12 mouse cellular contexts compared by ENCODE assay signal in the genomic region with DNA sequence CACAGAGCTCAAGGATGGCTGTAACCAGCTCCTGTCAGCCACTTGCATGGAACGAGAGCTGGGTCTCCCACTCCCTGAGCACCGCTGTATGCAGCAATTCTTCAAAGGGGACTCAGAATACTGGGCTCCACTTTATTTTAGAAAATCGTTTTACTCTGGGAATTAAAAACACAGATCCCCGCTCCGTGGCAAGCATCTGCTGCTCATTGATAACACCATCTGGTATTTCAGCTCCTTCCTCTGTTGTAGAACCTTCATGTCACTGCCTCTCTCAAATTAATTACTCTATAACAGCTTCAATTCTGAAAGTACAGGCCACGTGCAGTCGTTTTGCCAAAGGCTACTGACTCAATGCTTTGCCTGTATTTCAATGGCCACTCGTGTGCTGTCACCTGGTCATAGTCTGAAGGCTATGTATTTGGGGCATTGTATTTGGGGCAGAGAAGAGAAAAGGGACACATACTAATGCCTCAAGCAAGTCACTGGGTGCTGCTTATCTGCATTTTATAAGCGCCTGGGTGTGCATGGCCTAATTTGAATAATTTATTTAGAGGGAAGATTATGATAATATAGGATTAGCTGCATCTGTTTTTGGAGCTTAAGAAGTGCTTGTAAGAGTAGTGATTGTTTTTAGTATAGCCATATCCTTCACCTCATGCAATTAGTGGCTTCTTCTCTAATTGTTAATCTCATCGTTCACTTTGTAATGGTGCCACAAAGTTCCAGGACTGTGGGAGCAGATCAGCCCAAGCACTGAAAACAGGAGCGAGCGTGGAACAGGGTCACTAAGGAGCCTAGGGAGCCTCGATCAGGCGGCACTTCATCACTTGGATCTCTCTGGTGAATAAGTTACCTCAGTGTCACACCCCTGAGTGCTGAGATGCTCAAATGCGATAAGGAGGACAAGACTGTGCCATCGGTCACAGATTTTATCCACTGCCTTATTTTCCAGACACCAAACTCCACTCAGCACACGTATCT.
A peak's percentile ranks its signal among the peaks of the same experiment; 100 is the strongest.
DNase-seq lines count a peak whose midpoint lies in the region; ATAC-seq and TF ChIP-seq lines count a peak whose summit lies in the region.
"Had no signal": no experiment of that assay in that cellular context is flagged by ENCODE, and none has a peak within 500 bp of the region (broad histone marks: within the 10 kb centered on the region; RNA-seq: fewer than 3 reads in every experiment).

No protein-coding gene starts in this region.

- no peaks in the 10 kb centered on the region for H3K36me3 ChIP-seq in forebrain, embryonic 16.5 days (ENCODE audit: control insufficient read depth, insufficient read depth)
- H3K36me3 ChIP-seq in intestine, embryonic 16.5 days (ENCODE audit: control insufficient read depth, insufficient read depth, low read length): no peaks in the 10 kb centered on the region
- H3K36me3 ChIP-seq: heart, embryonic 10.5 days had no signal

- TF ChIP-seq CTCF in left cerebral cortex, adult 2 months (IDR thresholded peaks at IDR 0.05): no peak

- DNase-seq in left cerebral cortex, postnatal 4 days: peak; percentile 4
- DNase-seq in left cerebral cortex, adult 2 months (ENCODE audit: extremely low spot score in 1 of 2, low spot score in 2 of 2): no peak
- peak; percentile 21 to 39 for DNase-seq in layer of hippocampus, postnatal 10 days (ENCODE audit: low spot score in 2 of 2)
- peak; percentile 74 for DNase-seq in retina, postnatal 1 day
- no peak for DNase-seq in yolk sac, embryonic 10.5 days (ENCODE audit: low spot score)
- DNase-seq: cerebellum, adult 11 months; kidney, adult 2 months; liver had no signal

- no peak overlapping the region for H3K4me3 ChIP-seq in left cerebral cortex, adult 2 months
- no peak overlapping the region for H3K4me3 ChIP-seq in forebrain, embryonic 16.5 days (replicated peaks; ENCODE audit: low read length)
- no peak overlapping the region for H3K4me3 ChIP-seq in intestine, embryonic 16.5 days (ENCODE audit: low read length)
- H3K4me3 ChIP-seq: heart, embryonic 10.5 days had no signal

- WGBS in forebrain, embryonic 16.5 days: 32% methylated on average over 17 of the region's 17 CpGs
- WGBS in intestine, embryonic 16.5 days: 71% methylated on average over 17 of the region's 17 CpGs

- H3K4me2 ChIP-seq in forebrain, embryonic 16.5 days (ENCODE audit: low read length): peak overlapping the region; percentile 26
- H3K4me2 ChIP-seq in intestine, embryonic 16.5 days (ENCODE audit: low read depth, low read length): no peak overlapping the region

- H3K27me3 ChIP-seq in forebrain, embryonic 16.5 days (replicated peaks; ENCODE audit: control insufficient read depth, insufficient read depth, low read length): no peaks in the 10 kb centered on the region
- H3K27me3 ChIP-seq in intestine, embryonic 16.5 days (replicated peaks; ENCODE audit: control insufficient read depth, insufficient read depth, low read length): no peaks in the 10 kb centered on the region

- H3K4me1 ChIP-seq in forebrain, embryonic 16.5 days (replicated peaks; ENCODE audit: control insufficient read depth, insufficient read depth, low read length): peaks cover 15% of the 10 kb centered on the region
- H3K4me1 ChIP-seq in intestine, embryonic 16.5 days (ENCODE audit: control insufficient read depth, insufficient read depth, low read length): no peaks in the 10 kb centered on the region
- H3K4me1 ChIP-seq: heart, embryonic 10.5 days had no signal

- ATAC-seq in forebrain, embryonic 16.5 days: peak; percentile 92
- ATAC-seq in intestine, embryonic 16.5 days: no peak
- ATAC-seq in monocyte, adult 5-6 weeks (replicated peaks; ENCODE audit: insufficient number of reproducible peaks, low FRiP score, low TSS enrichment, poor library complexity, severe bottlenecking): no peak

- no peak overlapping the region for H3K27ac ChIP-seq in left cerebral cortex, adult 2 months
- peak overlapping the region; percentile 52 for H3K27ac ChIP-seq in forebrain, embryonic 16.5 days (ENCODE audit: low read length)
- H3K27ac ChIP-seq in intestine, embryonic 16.5 days (ENCODE audit: low read length): no peak overlapping the region
- H3K27ac ChIP-seq: heart, embryonic 10.5 days had no signal

- intact Hi-C loops in left cerebral cortex, postnatal 4 days (cut with DNase I): no loop called here
- intact Hi-C loops in left cerebral cortex, adult 2 months (cut with DNase I): no loop called here

- no peaks in the 10 kb centered on the region for H3K9me3 ChIP-seq in forebrain, embryonic 16.5 days (ENCODE audit: control insufficient read depth, low read length)
- no peaks in the 10 kb centered on the region for H3K9me3 ChIP-seq in intestine, embryonic 16.5 days (ENCODE audit: control insufficient read depth, low read length)
- H3K9me3 ChIP-seq: heart, embryonic 10.5 days had no signal

- no peak overlapping the region for H3K9ac ChIP-seq in forebrain, embryonic 16.5 days (replicated peaks; ENCODE audit: low read depth, low read length)
- no peak overlapping the region for H3K9ac ChIP-seq in intestine, embryonic 16.5 days (ENCODE audit: low read depth, low read length)

Comparison
In these comparisons a context has a peak if more than half of its experiments do, and no peak if none do; other contexts are left out.
1. DNase-seq: peak in left cerebral cortex, postnatal 4 days (single experiment), layer of hippocampus, postnatal 10 days (2 of 2) and retina, postnatal 1 day (single experiment); none in left cerebral cortex, adult 2 months (0 of 2) and yolk sac, embryonic 10.5 days (single experiment).